Mouse (Mus musculus) neural tube, embryonic 11.5 days (tissue): Measurements from ENCODE around the gene Actrt2. TPM values are rescaled to one million over a fixed set of nuclear protein-coding genes. Genes with fewer than 3 reads are reported as not detected.

Experiments
- ATAC-seq: fragments of 200-750 bp; cut with Nextera tagmentation; 2 replicates; pipeline ENCODE4 v1.8.0; 2017; ENCODE audit warnings: moderate number of reproducible peaks, mild to moderate bottlenecking, moderate TSS enrichment, moderate library complexity; ENCODE audit not compliant: insufficient read depth, low FRiP score, low TSS enrichment
- DNase-seq: peaks from one replicate; pipeline ENCODE4 v3.0.0-alpha.2; 2015; ENCODE audit warnings: low spot score
- H3K27ac ChIP-seq: fragments of 300-500 bp; sonication (generic); 2 replicates; pipeline ENCODE4 v1.5.1; 2014; ENCODE audit warnings: low read depth, mild to moderate bottlenecking, low read length
- H3K27me3 ChIP-seq: fragments of 300-500 bp; sonication (generic); 2 replicates; pipeline ENCODE4 v1.6.1; 2014; ENCODE audit warnings: mild to moderate bottlenecking, low read length, mixed read lengths; ENCODE audit not compliant: control insufficient read depth, insufficient read depth
- H3K36me3 ChIP-seq: fragments of 300-500 bp; sonication (generic); 2 replicates; pipeline ENCODE4 v1.6.1; 2014; ENCODE audit warnings: mild to moderate bottlenecking, low read length, moderate library complexity, mixed read lengths; ENCODE audit not compliant: control insufficient read depth, insufficient read depth
- H3K4me1 ChIP-seq: fragments of 300-500 bp; sonication (generic); 2 replicates; pipeline ENCODE4 v1.6.1; 2014; ENCODE audit warnings: low read length, mixed read lengths; ENCODE audit not compliant: control insufficient read depth, insufficient read depth
- H3K4me2 ChIP-seq: fragments of 300-500 bp; sonication (generic); 2 replicates; pipeline ENCODE4 v1.6.1; 2014; ENCODE audit warnings: low read depth, mild to moderate bottlenecking, moderate library complexity
- H3K4me3 ChIP-seq: fragments of 300-500 bp; sonication (generic); 2 replicates; pipeline ENCODE4 v1.5.1; 2014; ENCODE audit warnings: low read depth, low read length
- H3K9ac ChIP-seq: fragments of 300-500 bp; sonication (generic); 2 replicates; pipeline ENCODE4 v1.6.1; 2014; ENCODE audit warnings: mild to moderate bottlenecking, low read length
- H3K9me3 ChIP-seq: fragments of 300-500 bp; sonication (generic); 2 replicates; pipeline ENCODE4 v1.6.1; 2016; ENCODE audit warnings: low read length; ENCODE audit not compliant: control insufficient read depth
- WGBS: fragments of 180-500 bp; shearing (Covaris S2); extraction: QIAGEN DNeasy Blood & Tissue Kit; methylation state at CpG from one replicate; pipeline ENCODE4 v1.1.7; 2014; 5-methylcytosine and 5-hydroxymethylcytosine counted together
- polyA plus RNA-seq: library from polyadenylated mRNA; unstranded; fragments of >200 nt; fragmentation: Nextera tagmentation; extraction: Ambion mirVana; gene quantifications from 2 replicates; pipeline ENCODE4 v1.2.1, GENCODE M21; 2014

Actrt2 gene
- polyA plus RNA-seq, 1 experiment from 2014 or later: not detected

DNA sequence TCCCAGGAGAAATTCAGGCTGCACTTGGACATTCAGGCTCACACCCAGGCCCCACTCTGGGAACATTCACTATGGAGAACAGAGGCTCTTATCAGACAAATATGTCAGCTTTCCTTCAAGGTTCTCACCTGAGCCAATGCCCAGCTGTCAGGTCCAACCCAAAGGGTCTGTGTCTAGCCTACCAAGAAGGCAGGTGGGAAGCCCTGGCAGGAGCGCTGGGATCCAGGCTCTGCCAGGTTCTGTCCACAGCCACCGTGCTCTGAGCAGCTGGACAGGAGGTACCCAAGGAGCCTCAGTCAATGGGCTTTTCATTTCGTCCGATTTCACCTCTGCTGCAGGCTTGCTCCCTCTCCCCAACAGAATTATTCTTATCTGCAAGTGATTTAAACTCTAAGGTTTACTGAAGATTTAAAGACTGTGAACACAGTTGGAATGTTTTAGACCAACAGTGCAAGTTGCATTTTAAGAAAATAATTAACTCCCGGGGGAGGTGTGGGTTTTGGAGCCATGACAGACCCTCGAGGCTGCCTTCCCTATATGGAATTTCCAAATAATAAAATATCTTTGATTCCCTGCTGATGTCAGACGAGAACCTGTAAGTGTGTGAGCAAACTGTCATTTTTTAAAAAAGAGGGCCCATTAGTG is 35.9 kb upstream of the Actrt2 start:
- ATAC-seq: no peak

DNA sequence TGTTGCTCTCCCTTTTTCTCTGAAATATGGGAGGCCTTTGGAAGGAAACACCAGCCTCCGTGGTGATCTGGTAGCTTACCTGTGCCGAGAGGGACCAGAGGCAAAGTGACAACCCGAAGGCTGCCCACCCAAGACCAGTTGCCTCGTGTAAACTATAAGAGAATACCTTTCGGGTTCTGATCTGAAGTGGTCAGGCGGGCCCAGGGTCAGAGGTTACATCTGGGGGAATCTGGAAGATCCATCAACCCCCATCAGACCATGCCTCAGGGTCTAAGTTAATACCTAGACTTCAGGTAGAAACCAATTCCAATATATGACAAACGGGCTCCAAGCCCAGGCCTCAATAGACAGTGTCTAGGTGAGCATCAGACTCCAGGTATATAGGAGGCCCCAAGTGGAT is 35.3 kb upstream of the Actrt2 start:
- no peak for DNase-seq
- Histone ChIP-seq H3K36me3 (no peaks in the 10 kb centered on the region), H3K27ac (no peak overlapping the region), H3K27me3 (no peaks in the 10 kb centered on the region), H3K4me1 (no peaks in the 10 kb centered on the region), H3K4me2 (no peak overlapping the region), H3K9me3 (no peaks in the 10 kb centered on the region), H3K4me3 (no peak overlapping the region), H3K9ac (no peak overlapping the region)
- no peak for ATAC-seq
- 82% methylated on average over 7 of the region's 7 CpGs for WGBS

More for the DNA sequence above, 35.9 kb upstream of the Actrt2 start:
- no peak overlapping the region for H3K4me3 ChIP-seq
- H3K27ac ChIP-seq: no peak overlapping the region
- no peaks in the 10 kb centered on the region for H3K9me3 ChIP-seq
- H3K9ac ChIP-seq: no peak overlapping the region
- H3K36me3 ChIP-seq: no peaks in the 10 kb centered on the region
- H3K4me1 ChIP-seq: no peaks in the 10 kb centered on the region
- DNase-seq: no peak
- no peak overlapping the region for H3K4me2 ChIP-seq
- 79% methylated on average over 7 of the region's 7 CpGs for WGBS
- H3K27me3 ChIP-seq: no peaks in the 10 kb centered on the region

DNA sequence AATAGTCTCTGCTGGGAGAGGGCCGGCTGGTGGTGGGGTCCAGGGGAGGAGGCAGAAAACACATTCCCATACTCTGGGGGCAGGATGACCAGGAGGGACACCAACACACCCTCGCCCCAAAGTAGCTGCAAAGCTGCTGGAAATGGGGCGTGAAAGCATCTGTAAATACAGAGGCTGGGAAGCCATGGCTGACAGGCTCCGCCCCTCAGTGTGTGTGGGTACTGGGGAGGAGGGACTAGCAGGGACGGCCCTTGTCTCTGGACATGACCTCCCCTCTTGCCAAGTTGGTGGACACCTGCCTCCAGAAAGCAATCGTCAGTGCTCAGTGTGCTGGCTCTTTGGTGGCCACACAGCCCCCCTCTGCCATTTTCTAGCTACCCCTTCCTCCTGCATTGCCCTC is 34.5 kb upstream of the Actrt2 start:
- no peak for ATAC-seq
- H3K27me3 ChIP-seq: no peaks in the 10 kb centered on the region
- H3K9me3 ChIP-seq: no peaks in the 10 kb centered on the region
- no peak overlapping the region for H3K27ac ChIP-seq
- no peaks in the 10 kb centered on the region for H3K36me3 ChIP-seq
- H3K4me2 ChIP-seq: no peak overlapping the region
- DNase-seq: no peak
- no peak overlapping the region for H3K4me3 ChIP-seq
- H3K4me1 ChIP-seq: no peaks in the 10 kb centered on the region
- 58% methylated on average over 6 of the region's 6 CpGs for WGBS
- H3K9ac ChIP-seq: no peak overlapping the region

DNA sequence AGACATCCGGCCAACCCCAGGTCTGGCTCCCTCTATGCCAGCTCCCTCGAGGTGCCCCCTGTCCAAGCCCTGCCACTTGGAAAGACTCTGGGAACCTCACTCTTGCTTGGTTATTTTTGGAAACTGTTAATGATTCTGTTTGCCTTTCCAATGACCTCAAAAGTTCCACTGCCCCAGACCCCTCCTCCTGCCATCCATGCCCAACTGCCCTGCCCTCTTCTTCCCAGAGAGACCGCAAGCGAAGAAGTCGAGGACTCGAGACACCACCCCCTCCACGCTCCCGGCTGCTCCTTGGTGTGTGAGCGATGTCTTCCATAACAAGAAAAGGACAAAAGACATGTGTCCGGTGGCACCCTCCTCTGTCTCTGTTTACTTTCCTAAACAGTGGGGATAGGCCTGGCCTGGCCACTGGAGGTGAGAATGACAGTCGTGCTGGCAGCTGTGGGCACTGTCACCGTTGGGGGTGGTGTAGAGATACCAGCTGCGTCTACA is 33.3 kb upstream of the Actrt2 start:
- ATAC-seq (no peak), DNase-seq (no peak)
- Histone ChIP-seq H3K9ac (no peak overlapping the region), H3K9me3 (no peaks in the 10 kb centered on the region), H3K4me1 (peaks cover 7% of the 10 kb centered on the region; the same call in 1 of the 2 replicates), H3K4me2 (no peak overlapping the region), H3K36me3 (no peaks in the 10 kb centered on the region), H3K27ac (no peak overlapping the region), H3K27me3 (no peaks in the 10 kb centered on the region), H3K4me3 (no peak overlapping the region)
- WGBS: 87% methylated on average over 13 of the region's 13 CpGs

DNA sequence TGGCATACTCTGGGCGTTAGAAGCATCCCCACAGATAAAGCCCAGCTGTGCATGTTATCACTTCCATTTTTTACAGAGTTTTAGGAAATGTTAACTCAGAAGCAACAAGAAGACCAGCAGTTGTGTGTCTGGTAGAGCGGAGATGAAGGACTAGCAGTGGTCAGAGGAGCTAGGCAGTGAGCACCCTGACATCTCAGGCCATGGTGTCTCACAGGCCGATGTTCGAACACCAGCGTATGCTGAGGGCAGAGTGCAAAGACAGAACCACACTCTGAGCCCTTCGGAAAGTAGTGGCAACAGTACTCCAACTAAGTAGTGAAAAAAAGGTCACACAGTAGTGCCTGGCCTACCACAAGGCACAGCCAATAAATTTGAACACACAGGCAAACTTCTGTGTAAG is 32.8 kb upstream of the Actrt2 start:
- no peak overlapping the region for H3K9ac ChIP-seq
- H3K27ac ChIP-seq: no peak overlapping the region
- no peak overlapping the region for H3K4me3 ChIP-seq
- no peaks in the 10 kb centered on the region for H3K9me3 ChIP-seq
- H3K27me3 ChIP-seq: no peaks in the 10 kb centered on the region
- no peak overlapping the region for H3K4me2 ChIP-seq
- DNase-seq (no peak), ATAC-seq (no peak)
- WGBS: 97% methylated on average over 6 of the region's 6 CpGs
- no peaks in the 10 kb centered on the region for H3K36me3 ChIP-seq
- H3K4me1 ChIP-seq: peaks cover 7% of the 10 kb centered on the region; the same call in 1 of the 2 replicates

DNA sequence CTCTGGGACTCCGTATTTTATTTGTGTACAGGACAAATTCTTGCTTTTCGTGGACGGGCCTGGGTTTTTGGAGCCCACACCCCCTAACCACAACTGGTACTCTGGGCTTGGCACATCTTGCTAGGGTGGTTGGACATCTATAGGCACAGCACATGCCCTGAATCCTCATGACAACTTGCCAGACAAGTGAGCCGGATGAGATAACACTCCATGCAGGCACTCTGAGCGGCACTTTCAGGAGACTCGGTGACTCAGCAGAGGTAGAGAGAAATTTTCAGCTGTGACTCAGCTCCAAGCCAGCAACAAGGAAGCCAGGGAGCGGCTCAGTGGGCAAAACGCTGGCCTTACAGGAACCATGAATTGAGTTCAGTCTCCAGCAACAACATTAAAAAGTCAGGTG is 31.6 kb upstream of the Actrt2 start:
- 91% methylated on average over 8 of the region's 8 CpGs for WGBS
- Histone ChIP-seq H3K9ac (no peak overlapping the region), H3K27me3 (no peaks in the 10 kb centered on the region), H3K4me3 (no peak overlapping the region), H3K9me3 (no peaks in the 10 kb centered on the region), H3K4me1 (peaks cover 7% of the 10 kb centered on the region; the same call in 1 of the 2 replicates), H3K27ac (no peak overlapping the region), H3K4me2 (no peak overlapping the region), H3K36me3 (no peaks in the 10 kb centered on the region)
- DNase-seq (no peak), ATAC-seq (no peak)

DNA sequence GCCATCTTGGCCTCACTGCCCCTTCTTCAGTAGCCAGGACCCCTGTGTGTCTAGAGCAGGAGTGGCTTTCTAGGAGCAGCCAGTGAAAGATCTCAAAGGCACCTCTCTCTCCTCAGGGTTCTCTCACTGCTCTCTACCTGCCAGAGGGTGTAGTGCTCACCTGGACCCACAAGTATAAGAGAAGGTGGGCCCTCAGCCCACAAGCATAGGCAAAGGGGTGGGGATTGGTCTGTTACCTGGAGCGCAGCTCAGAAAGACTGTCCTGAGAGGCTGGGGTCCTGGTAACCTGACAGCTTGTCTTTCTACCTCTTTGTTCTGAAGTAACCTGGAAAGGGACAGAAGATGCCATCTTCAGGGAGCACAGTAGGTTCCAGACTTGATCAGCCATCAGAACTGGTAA is 31.0 kb upstream of the Actrt2 start:
- 100% methylated on average over 1 of the region's 1 CpGs for WGBS
- H3K27ac ChIP-seq: no peak overlapping the region

DNA sequence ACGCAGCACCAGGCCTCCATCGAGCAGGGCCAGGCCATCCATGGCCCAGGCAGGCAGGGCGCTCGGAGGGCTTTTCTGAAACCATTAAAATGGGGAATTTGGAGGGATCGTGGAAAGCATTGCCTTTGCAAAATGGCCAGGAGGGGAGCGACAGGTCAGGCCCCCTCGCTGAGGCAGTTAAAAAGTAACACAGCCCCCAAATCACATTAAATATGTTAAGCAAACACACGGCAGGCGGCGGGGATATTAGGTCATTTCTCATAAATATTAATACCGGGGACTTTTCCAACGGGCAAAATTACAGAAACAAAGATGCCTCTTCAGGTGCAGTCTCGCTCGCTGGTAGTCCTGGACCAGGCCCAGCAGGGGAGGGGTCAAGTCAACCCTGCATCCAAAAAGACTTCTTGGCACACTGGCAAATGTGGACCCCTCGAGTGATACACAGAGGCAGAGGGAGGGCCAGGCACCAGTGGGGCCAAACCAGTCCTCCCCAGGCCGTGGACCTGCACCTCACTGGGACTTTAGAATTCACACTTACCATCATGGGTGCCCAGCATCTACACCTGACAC is 30.4 kb upstream of the Actrt2 start:
- Histone ChIP-seq H3K9ac (no peak overlapping the region), H3K4me1 (peaks cover 11% of the 10 kb centered on the region; the same call in 1 of the 2 replicates), H3K9me3 (no peaks in the 10 kb centered on the region), H3K27me3 (no peaks in the 10 kb centered on the region; the same call in 1 of the 2 replicates), H3K27ac (no peak overlapping the region), H3K4me2 (no peak overlapping the region), H3K36me3 (no peaks in the 10 kb centered on the region), H3K4me3 (no peak overlapping the region)
- 80% methylated on average over 16 of the region's 16 CpGs for WGBS
- ATAC-seq (no peak), DNase-seq (no peak)

More for the DNA sequence above, 31.0 kb upstream of the Actrt2 start:
- ATAC-seq (no peak), DNase-seq (no peak)
- H3K4me2 ChIP-seq: no peak overlapping the region
- H3K27me3 ChIP-seq: no peaks in the 10 kb centered on the region
- H3K9me3 ChIP-seq: no peaks in the 10 kb centered on the region
- no peaks in the 10 kb centered on the region for H3K36me3 ChIP-seq
- H3K4me3 ChIP-seq: no peak overlapping the region
- H3K9ac ChIP-seq: no peak overlapping the region
- peaks cover 9% of the 10 kb centered on the region; the same call in 1 of the 2 replicates for H3K4me1 ChIP-seq

DNA sequence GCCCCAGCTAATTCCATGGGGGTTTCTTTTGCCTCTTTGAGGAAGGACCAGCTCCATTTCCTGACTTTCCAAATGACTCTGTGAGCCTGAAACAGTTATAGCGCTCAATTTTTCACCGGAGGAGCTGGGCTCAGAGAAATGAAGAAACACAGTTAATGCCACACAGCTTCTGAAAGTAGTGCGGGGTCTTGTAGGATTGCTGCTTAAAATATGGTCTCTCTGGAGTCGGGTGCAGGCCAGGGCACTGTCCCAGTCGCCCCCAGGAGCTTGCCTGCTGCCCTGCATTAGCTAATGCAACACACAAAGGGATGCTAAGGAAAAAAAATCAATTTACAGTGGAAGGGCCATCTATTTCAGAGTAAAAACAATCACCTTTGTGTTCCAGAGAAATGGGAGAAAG is 29.8 kb upstream of the Actrt2 start:
- Histone ChIP-seq H3K36me3 (no peaks in the 10 kb centered on the region), H3K4me1 (peaks cover 11% of the 10 kb centered on the region; the same call in 1 of the 2 replicates), H3K9ac (no peak overlapping the region), H3K27ac (no peak overlapping the region), H3K27me3 (no peaks in the 10 kb centered on the region; the same call in 1 of the 2 replicates), H3K4me2 (no peak overlapping the region), H3K4me3 (no peak overlapping the region), H3K9me3 (no peaks in the 10 kb centered on the region)
- WGBS: 84% methylated on average over 5 of the region's 5 CpGs
- DNase-seq (no peak), ATAC-seq (no peak)
